Mouse (Mus musculus): ENCODE data around the gene Zfp981. TPM values are rescaled to one million over a fixed set of nuclear protein-coding genes. Genes with fewer than 3 reads are reported as not detected.
"Not testable (repeated sequence)": the region's sequence is repeated elsewhere in the genome, so short reads cannot be mapped to it uniquely, and the experiment has no call there.

Zfp981 gene
- polyA plus RNA-seq, 1 experiment from 2014 or later: 0.31 TPM

- peaks cover 51% of the 10 kb centered on the region for H3K9me3 ChIP-seq (ENCODE audit: control insufficient read depth, low read length)
- H3K27ac ChIP-seq (ENCODE audit: low read depth, low read length); H3K36me3 ChIP-seq (ENCODE audit: control insufficient read depth, insufficient read depth, low read length); H3K4me2 ChIP-seq (ENCODE audit: low read depth, low read length); H3K4me3 ChIP-seq (ENCODE audit: low read depth, low read length); H3K4me1 ChIP-seq (ENCODE audit: control insufficient read depth, insufficient read depth, low read length); H3K27me3 ChIP-seq (ENCODE audit: control insufficient read depth, insufficient read depth, low read length); H3K9ac ChIP-seq (replicated peaks; ENCODE audit: low read depth, low read length): not testable (repeated sequence)
- ATAC-seq (ENCODE audit: low read depth): peak; percentile 38; the same call in 1 of the 2 replicates
- WGBS: 87% methylated on average over 6 of the region's 6 CpGs
These were observed 8.4 kb upstream of the Zfp981 start for GRCm38 (mm10) chr4:146493319-146493907.

- ATAC-seq (ENCODE audit: low read depth): no peak; the same call in 1 of the 2 replicates
- no peak overlapping the region for H3K4me2 ChIP-seq (ENCODE audit: low read depth, low read length)
- WGBS: 73% methylated on average over 4 of the region's 4 CpGs
These were observed 6.8 kb upstream of the Zfp981 start for GRCm38 (mm10) chr4:146494980-146495379.

GRCm38 (mm10) chr4:146497695-146498275 lies 4.0 kb upstream of the Zfp981 start:
- not testable (repeated sequence) for ATAC-seq (ENCODE audit: low read depth); H3K4me2 ChIP-seq (ENCODE audit: low read depth, low read length)

More at GRCm38 (mm10) chr4:146494980-146495379, 6.8 kb upstream of the Zfp981 start:
- Histone ChIP-seq H3K27me3 (ENCODE audit: control insufficient read depth, insufficient read depth, low read length) (no peaks in the 10 kb centered on the region), H3K4me1 (ENCODE audit: control insufficient read depth, insufficient read depth, low read length) (no peaks in the 10 kb centered on the region), H3K36me3 (ENCODE audit: control insufficient read depth, insufficient read depth, low read length) (no peaks in the 10 kb centered on the region), H3K4me3 (ENCODE audit: low read depth, low read length) (no peak overlapping the region), H3K9ac (replicated peaks; ENCODE audit: low read depth, low read length) (no peak overlapping the region), H3K9me3 (ENCODE audit: control insufficient read depth, low read length) (peaks cover 52% of the 10 kb centered on the region), H3K27ac (ENCODE audit: low read depth, low read length) (no peak overlapping the region)

GRCm38 (mm10) chr4:146509029-146509428 lies 7.2 kb downstream of the Zfp981 start:
- H3K4me1 ChIP-seq (ENCODE audit: control insufficient read depth, insufficient read depth, low read length); H3K4me2 ChIP-seq (ENCODE audit: low read depth, low read length); H3K9ac ChIP-seq (replicated peaks; ENCODE audit: low read depth, low read length); H3K27ac ChIP-seq (ENCODE audit: low read depth, low read length); ATAC-seq (ENCODE audit: low read depth); H3K36me3 ChIP-seq (ENCODE audit: control insufficient read depth, insufficient read depth, low read length); H3K27me3 ChIP-seq (ENCODE audit: control insufficient read depth, insufficient read depth, low read length); H3K4me3 ChIP-seq (ENCODE audit: low read depth, low read length): not testable (repeated sequence)
- 94% methylated on average over 18 of the region's 24 CpGs for WGBS
- H3K9me3 ChIP-seq (ENCODE audit: control insufficient read depth, low read length): peaks cover 11% of the 10 kb centered on the region

More at GRCm38 (mm10) chr4:146497695-146498275, 4.0 kb upstream of the Zfp981 start:
- H3K9me3 ChIP-seq (ENCODE audit: control insufficient read depth, low read length): peaks cover 44% of the 10 kb centered on the region
- H3K27ac ChIP-seq (ENCODE audit: low read depth, low read length); H3K36me3 ChIP-seq (ENCODE audit: control insufficient read depth, insufficient read depth, low read length); H3K27me3 ChIP-seq (ENCODE audit: control insufficient read depth, insufficient read depth, low read length); H3K4me1 ChIP-seq (ENCODE audit: control insufficient read depth, insufficient read depth, low read length); H3K4me3 ChIP-seq (ENCODE audit: low read depth, low read length); H3K9ac ChIP-seq (replicated peaks; ENCODE audit: low read depth, low read length): not testable (repeated sequence)
- 85% methylated on average over 9 of the region's 9 CpGs for WGBS

DNA sequence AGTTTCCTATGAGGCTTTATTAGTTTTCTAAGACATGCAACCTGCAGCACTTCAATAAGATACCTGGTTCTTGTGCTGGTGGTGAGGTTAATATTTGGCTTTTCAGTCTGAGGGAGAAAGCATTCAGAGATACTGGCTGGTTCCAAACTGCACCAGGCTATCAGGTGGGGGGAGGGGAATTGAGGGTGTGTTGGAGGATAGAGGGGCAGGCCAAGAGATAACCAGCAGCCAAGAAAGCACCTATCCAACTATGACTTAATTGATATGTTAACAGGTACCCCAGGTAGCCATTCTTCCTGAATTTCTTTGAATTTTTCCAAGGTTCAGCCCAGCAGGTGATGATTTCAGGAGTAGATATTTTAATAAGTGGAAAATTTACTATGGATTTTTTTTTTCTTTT lies 10.0 kb downstream of the Zfp981 start:
- H3K4me3 ChIP-seq (ENCODE audit: low read depth, low read length); H3K27me3 ChIP-seq (ENCODE audit: control insufficient read depth, insufficient read depth, low read length); H3K9ac ChIP-seq (replicated peaks; ENCODE audit: low read depth, low read length); ATAC-seq (ENCODE audit: low read depth); H3K36me3 ChIP-seq (ENCODE audit: control insufficient read depth, insufficient read depth, low read length); H3K27ac ChIP-seq (ENCODE audit: low read depth, low read length); H3K4me1 ChIP-seq (ENCODE audit: control insufficient read depth, insufficient read depth, low read length); H3K4me2 ChIP-seq (ENCODE audit: low read depth, low read length): not testable (repeated sequence)
- peaks cover 23% of the 10 kb centered on the region for H3K9me3 ChIP-seq (ENCODE audit: control insufficient read depth, low read length)

GRCm38 (mm10) chr4:146516474-146516873 lies 14.6 kb downstream of the Zfp981 start:
- no peaks in the 10 kb centered on the region for H3K4me1 ChIP-seq (ENCODE audit: control insufficient read depth, insufficient read depth, low read length)
- no peak overlapping the region for H3K27ac ChIP-seq (ENCODE audit: low read depth, low read length)
- no peak overlapping the region for H3K4me3 ChIP-seq (ENCODE audit: low read depth, low read length)
- no peak overlapping the region for H3K9ac ChIP-seq (replicated peaks; ENCODE audit: low read depth, low read length)
- no peak overlapping the region for H3K4me2 ChIP-seq (ENCODE audit: low read depth, low read length)
- no peaks in the 10 kb centered on the region for H3K36me3 ChIP-seq (ENCODE audit: control insufficient read depth, insufficient read depth, low read length)
- H3K9me3 ChIP-seq (ENCODE audit: control insufficient read depth, low read length): peaks cover 47% of the 10 kb centered on the region
- 61% methylated on average over 1 of the region's 1 CpGs for WGBS
- H3K27me3 ChIP-seq (ENCODE audit: control insufficient read depth, insufficient read depth, low read length): no peaks in the 10 kb centered on the region
- ATAC-seq (ENCODE audit: low read depth): no peak

- H3K4me1 ChIP-seq (ENCODE audit: control insufficient read depth, insufficient read depth, low read length); H3K4me3 ChIP-seq (ENCODE audit: low read depth, low read length); H3K4me2 ChIP-seq (ENCODE audit: low read depth, low read length); H3K9ac ChIP-seq (replicated peaks; ENCODE audit: low read depth, low read length); H3K36me3 ChIP-seq (ENCODE audit: control insufficient read depth, insufficient read depth, low read length); H3K27me3 ChIP-seq (ENCODE audit: control insufficient read depth, insufficient read depth, low read length); ATAC-seq (ENCODE audit: low read depth); H3K27ac ChIP-seq (ENCODE audit: low read depth, low read length): not testable (repeated sequence)
- WGBS: 69% methylated on average over 2 of the region's 2 CpGs
- H3K9me3 ChIP-seq (ENCODE audit: control insufficient read depth, low read length): peaks cover 48% of the 10 kb centered on the region
These were observed 15.3 kb downstream of the Zfp981 start for GRCm38 (mm10) chr4:146517150-146517549.

DNA sequence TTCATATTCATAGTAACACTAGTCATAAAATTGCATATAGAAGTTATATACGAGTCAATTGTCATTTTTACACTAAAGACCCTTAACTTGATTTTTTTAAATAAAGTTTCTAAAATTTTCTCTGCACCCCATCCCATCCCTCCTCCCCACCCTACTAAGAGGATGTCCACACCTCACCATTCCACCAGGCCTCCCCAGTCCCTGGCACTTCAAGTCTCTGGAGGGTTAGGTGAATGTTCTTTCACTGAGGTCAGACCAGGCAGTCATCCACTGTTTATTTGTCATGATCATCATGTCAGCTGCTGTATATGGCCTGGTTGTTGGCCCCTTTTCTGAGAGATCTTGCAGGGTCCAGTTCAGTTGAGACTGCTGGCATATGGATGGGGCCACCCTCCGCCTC lies 18.9 kb downstream of the Zfp981 start:
- ATAC-seq (ENCODE audit: low read depth): no peak
- Histone ChIP-seq H3K4me2 (ENCODE audit: low read depth, low read length) (no peak overlapping the region), H3K4me1 (ENCODE audit: control insufficient read depth, insufficient read depth, low read length) (no peaks in the 10 kb centered on the region), H3K27me3 (ENCODE audit: control insufficient read depth, insufficient read depth, low read length) (no peaks in the 10 kb centered on the region), H3K36me3 (ENCODE audit: control insufficient read depth, insufficient read depth, low read length) (no peaks in the 10 kb centered on the region), H3K4me3 (ENCODE audit: low read depth, low read length) (no peak overlapping the region), H3K9ac (replicated peaks; ENCODE audit: low read depth, low read length) (no peak overlapping the region), H3K27ac (ENCODE audit: low read depth, low read length) (no peak overlapping the region), H3K9me3 (ENCODE audit: control insufficient read depth, low read length) (peaks cover 59% of the 10 kb centered on the region)
- WGBS: 92% methylated on average over 2 of the region's 2 CpGs

GRCm38 (mm10) chr4:146534574-146534973 lies 32.7 kb downstream of the Zfp981 start:
- Histone ChIP-seq H3K4me1 (ENCODE audit: control insufficient read depth, insufficient read depth, low read length) (no peaks in the 10 kb centered on the region), H3K4me3 (ENCODE audit: low read depth, low read length) (no peak overlapping the region), H3K4me2 (ENCODE audit: low read depth, low read length) (no peak overlapping the region), H3K36me3 (ENCODE audit: control insufficient read depth, insufficient read depth, low read length) (no peaks in the 10 kb centered on the region), H3K27ac (ENCODE audit: low read depth, low read length) (no peak overlapping the region), H3K9me3 (ENCODE audit: control insufficient read depth, low read length) (peaks cover 45% of the 10 kb centered on the region), H3K9ac (replicated peaks; ENCODE audit: low read depth, low read length) (no peak overlapping the region), H3K27me3 (ENCODE audit: control insufficient read depth, insufficient read depth, low read length) (no peaks in the 10 kb centered on the region)
- ATAC-seq (ENCODE audit: low read depth): no peak; the same call in 1 of the 2 replicates
- 84% methylated on average over 4 of the region's 4 CpGs for WGBS

Measured in neural tube, embryonic 14.5 days (tissue).